Mouse (Mus musculus) heart, adult 8-10 months (tissue): ENCODE measurements around the gene Nudt13. TPM values are rescaled to one million over a fixed set of nuclear protein-coding genes. Genes with fewer than 3 reads are reported as not detected.

Source experiments
- DNase-seq: peaks from one replicate; pipeline ENCODE4 v3.0.0; 2022; ENCODE audit warnings: low spot score
- total RNA-seq, 4 experiments: library from RNA; stranded (reverse); gene quantifications; 2 replicates each; pipeline ENCODE4 v1.2.4; 2022

The Nudt13 gene
- total RNA-seq, 4 experiments from 2014 or later: 35.5 to 58.5 (median 43.4) TPM

GRCm38 (mm10) chr14:20340149-20340548 lies 45.7 kb downstream of the Nudt13 start:
- no peak for DNase-seq

GRCm38 (mm10) chr14:20340866-20341265 lies 46.4 kb downstream of the Nudt13 start:
- DNase-seq: no peak

DNA sequence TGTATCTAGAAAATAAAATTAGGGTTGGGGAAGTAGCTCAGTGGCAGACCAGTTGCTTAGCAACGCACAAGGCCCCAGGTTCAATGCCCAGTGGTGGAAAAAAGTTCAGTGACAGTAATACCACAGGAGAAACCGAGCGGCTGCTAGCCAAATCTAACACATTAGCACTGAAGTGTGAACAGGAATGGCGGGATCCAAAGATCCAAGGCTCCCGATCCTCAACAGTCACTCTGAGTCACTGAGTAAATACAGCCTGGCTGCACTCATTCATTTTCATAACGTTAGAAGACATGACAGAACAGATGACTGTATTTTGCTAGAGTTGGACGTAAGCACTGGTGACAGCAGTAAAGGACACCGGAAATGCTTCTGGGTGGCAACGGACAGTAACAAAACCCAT lies 51.4 kb downstream of the Nudt13 start:
- no peak for DNase-seq

- DNase-seq: no peak
Observed at GRCm38 (mm10) chr14:20347441-20347990, 53.0 kb downstream of the Nudt13 start.

DNA sequence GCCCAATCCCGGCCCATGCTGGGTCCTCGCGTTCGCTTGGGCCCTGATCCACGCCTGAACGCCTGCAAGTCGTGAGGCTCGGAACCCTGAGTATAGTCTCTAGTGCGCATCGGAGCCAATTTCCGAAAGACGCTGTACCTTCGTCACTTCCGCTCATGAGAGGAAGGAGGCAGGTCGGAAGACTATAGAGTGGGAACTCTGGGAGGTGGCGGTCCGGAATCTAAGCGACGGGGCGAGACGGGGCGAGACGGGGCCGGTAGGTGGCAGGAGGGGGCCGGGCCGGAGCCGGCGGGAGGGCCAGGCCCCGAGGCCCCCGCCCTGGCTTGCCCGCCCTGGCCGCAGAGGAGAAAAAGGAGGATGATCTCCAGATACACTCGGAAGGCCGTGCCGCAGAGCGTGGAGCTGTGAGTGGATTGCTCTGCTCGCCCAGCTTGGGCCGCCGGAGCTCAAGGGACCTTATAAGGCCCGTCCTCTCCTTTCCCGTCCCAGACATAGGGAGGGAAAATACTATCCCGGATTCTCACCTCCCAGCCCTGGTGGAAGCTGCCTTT lies 53.6 kb downstream of the Nudt13 start, which contains the start of the genes Ecd and Fam149b:
Ecd (minus strand) TSS at position 131 of the 551 bp plus-strand sequence.
Fam149b (plus strand) TSS at position 172 of the 551 bp plus-strand sequence.
- peak; percentile 96 for DNase-seq

GRCm38 (mm10) chr14:20363230-20363629 lies 68.7 kb downstream of the Nudt13 start:
- DNase-seq: no peak

Other genes with a start within 250 kb of the Nudt13 start
- gene Saysd1, start 156.2 kb upstream of the Nudt13 start, total RNA-seq: 1 to 10 TPM; 2.6 to 3.2 (median 2.7) TPM
- 1 to 10 TPM in 1 of 4 experiments, under 1 TPM in 3; 0.52 to 1.3 (median 0.75) TPM for gene Kcnk5, start 112.9 kb upstream of the Nudt13 start, total RNA-seq
- gene Kcnk16, start 25.5 kb upstream of the Nudt13 start, total RNA-seq: not detected
- 10 to 100 TPM; 38.3 to 42.0 (median 39.9) TPM for gene Ecd, start 53.4 kb downstream of the Nudt13 start, total RNA-seq
- 10 to 100 TPM; 30.1 to 32.7 (median 30.5) TPM for gene Fam149b, start 53.5 kb downstream of the Nudt13 start, total RNA-seq
- gene Dnajc9, start 94.2 kb downstream of the Nudt13 start, total RNA-seq: 10 to 100 TPM; 10.7 to 13.7 (median 12.1) TPM
- 10 to 100 TPM; 75.0 to 83.1 (median 78.0) TPM for gene Mrps16, start 98.9 kb downstream of the Nudt13 start, total RNA-seq
- not detected for gene Cfap70, start 157.5 kb downstream of the Nudt13 start, total RNA-seq
- 10 to 100 TPM; 49.3 to 61.6 (median 56.0) TPM for gene Anxa7, start 185.4 kb downstream of the Nudt13 start, total RNA-seq
- gene Mss51, start 202.2 kb downstream of the Nudt13 start, total RNA-seq: under 1 TPM; 0.31 to 0.65 (median 0.38) TPM